Mouse (Mus musculus) heart, embryonic 14.5 days (tissue): ENCODE measurements around the gene BC052040. TPM values are rescaled to one million over a fixed set of nuclear protein-coding genes. Genes with fewer than 3 reads are reported as not detected.

Experiments
- ATAC-seq: fragments of 200-750 bp; cut with Nextera tagmentation; 2 replicates; pipeline ENCODE4 v1.8.0; 2017; ENCODE audit warnings: low read depth, moderate TSS enrichment; ENCODE audit not compliant: insufficient number of reproducible peaks, insufficient read depth, low FRiP score
- H3K27ac ChIP-seq, 2 experiments: fragments of 200-500 bp in 1 of 2; fragments of 300-500 bp in 1 of 2; sonication (generic) in 1 of 2; replicated peaks in 1 of 2; 2 replicates each; pipeline ENCODE4 v1.5.1; 2012 to 2014; ENCODE audit warnings: low read depth in 2 of 2, low read length in 2 of 2, control low read depth in 1 of 2, mild to moderate bottlenecking in 1 of 2, mixed read lengths in 1 of 2; ENCODE audit not compliant: control insufficient read depth in 1 of 2, insufficient read depth in 1 of 2
- H3K27me3 ChIP-seq: fragments of 300-500 bp; sonication (generic); 2 replicates; pipeline ENCODE4 v1.6.1; 2014; ENCODE audit warnings: mild to moderate bottlenecking, low read length, control low read depth; ENCODE audit not compliant: control insufficient read depth, insufficient read depth
- H3K36me3 ChIP-seq: fragments of 300-500 bp; sonication (generic); 2 replicates; pipeline ENCODE4 v1.6.1; 2014; ENCODE audit warnings: mild to moderate bottlenecking, control low read depth, low read length, mixed read lengths; ENCODE audit not compliant: control insufficient read depth, insufficient read depth
- H3K4me1 ChIP-seq, 2 experiments: fragments of 200-500 bp in 1 of 2; fragments of 300-500 bp in 1 of 2; sonication (generic) in 1 of 2; 2 replicates each; pipeline ENCODE4 v1.6.1; 2012 to 2014; ENCODE audit warnings: low read length in 2 of 2, control low read depth in 1 of 2, mixed read lengths in 1 of 2; ENCODE audit not compliant: control insufficient read depth in 2 of 2, insufficient read depth in 2 of 2
- H3K4me2 ChIP-seq: fragments of 300-500 bp; sonication (generic); 2 replicates; pipeline ENCODE4 v1.6.1; 2014; ENCODE audit warnings: mild to moderate bottlenecking, low read length
- H3K4me3 ChIP-seq, 2 experiments: fragments of 200-500 bp in 1 of 2; fragments of 300-500 bp in 1 of 2; sonication (generic) in 1 of 2; 2 replicates each; pipeline ENCODE4 v1.5.1; 2012 to 2014; ENCODE audit warnings: low read length in 2 of 2, mild to moderate bottlenecking in 2 of 2, control low read depth in 1 of 2, low read depth in 1 of 2, moderate library complexity in 1 of 2; ENCODE audit not compliant: control insufficient read depth in 1 of 2, insufficient read depth in 1 of 2
- H3K9ac ChIP-seq: fragments of 300-500 bp; sonication (generic); 2 replicates; pipeline ENCODE4 v1.6.1; 2014; ENCODE audit warnings: mild to moderate bottlenecking, low read length
- H3K9me3 ChIP-seq: fragments of 300-500 bp; sonication (generic); 2 replicates; pipeline ENCODE4 v1.6.1; 2016; ENCODE audit warnings: low read length, control low read depth; ENCODE audit not compliant: control insufficient read depth
- WGBS: fragments of 180-500 bp; shearing (Covaris S2); extraction: QIAGEN DNeasy Blood & Tissue Kit; methylation state at CpG from one replicate; pipeline ENCODE4 v1.1.7; 2014; 5-methylcytosine and 5-hydroxymethylcytosine counted together
- polyA plus RNA-seq: library from polyadenylated mRNA; unstranded; fragments of >200 nt; fragmentation: Nextera tagmentation; extraction: Ambion mirVana; gene quantifications from 2 replicates; pipeline ENCODE4 v1.2.1, GENCODE M21; 2014

Gene BC052040
- polyA plus RNA-seq, 1 experiment from 2014 or later: 9.6 TPM

DNA sequence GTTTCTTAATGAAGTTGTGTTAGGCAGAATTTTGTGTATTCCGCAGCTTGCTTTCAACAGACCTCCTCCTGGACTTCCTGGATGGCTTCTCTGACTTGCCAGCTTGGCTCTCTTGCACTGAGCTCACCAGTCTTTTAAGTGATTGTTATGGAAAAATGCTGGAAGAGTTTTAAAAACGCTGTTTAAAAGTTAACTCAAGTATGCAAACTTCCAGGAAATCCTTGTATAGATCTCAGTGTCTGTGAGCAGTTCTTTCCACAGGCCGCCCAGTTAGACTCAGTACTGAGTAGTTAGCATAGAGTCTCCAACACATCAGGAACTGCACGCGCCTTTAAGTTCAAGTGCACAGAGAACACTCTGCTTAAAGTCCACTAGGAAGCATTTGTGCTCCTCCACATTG, 97.3 kb downstream of the BC052040 start:
- H3K9ac ChIP-seq: no peak overlapping the region
- WGBS: 75% methylated on average over 5 of the region's 5 CpGs
- no peaks in the 10 kb centered on the region for H3K9me3 ChIP-seq
- no peaks in the 10 kb centered on the region for H3K4me1 ChIP-seq
- ATAC-seq: no peak
- no peak overlapping the region; a peak in 1 of 4 replicates for H3K27ac ChIP-seq
- H3K36me3 ChIP-seq: no peaks in the 10 kb centered on the region
- H3K27me3 ChIP-seq: no peaks in the 10 kb centered on the region
- no peak overlapping the region for H3K4me2 ChIP-seq
- no peak overlapping the region for H3K4me3 ChIP-seq

DNA sequence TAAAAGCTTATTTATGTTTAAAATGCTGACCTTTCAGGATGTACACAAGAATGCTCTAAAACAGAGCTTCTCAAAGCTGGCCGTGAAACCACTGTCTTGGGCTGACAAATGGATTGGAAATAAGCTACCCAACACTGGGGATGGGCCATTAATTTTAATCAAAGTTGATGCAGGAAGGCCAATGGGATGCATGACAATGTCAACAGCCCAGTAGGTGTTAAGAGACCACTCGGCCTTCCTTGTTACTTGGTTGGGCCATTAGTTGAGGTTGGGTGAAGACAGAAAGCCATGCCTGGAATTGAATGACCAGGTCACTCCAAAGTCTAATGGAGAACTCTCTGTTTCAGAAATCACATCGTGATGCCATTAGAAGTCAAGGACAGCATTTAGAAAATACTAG, 103.7 kb downstream of the BC052040 start:
- H3K9me3 ChIP-seq: no peaks in the 10 kb centered on the region
- no peak overlapping the region for H3K27ac ChIP-seq
- H3K27me3 ChIP-seq: no peaks in the 10 kb centered on the region
- H3K36me3 ChIP-seq: peaks cover 4% of the 10 kb centered on the region; the same call in 1 of the 2 replicates
- ATAC-seq: no peak
- no peak overlapping the region for H3K4me3 ChIP-seq
- no peaks in the 10 kb centered on the region for H3K4me1 ChIP-seq
- no peak overlapping the region for H3K4me2 ChIP-seq
- no peak overlapping the region for H3K9ac ChIP-seq
- WGBS: 72% methylated on average over 3 of the region's 3 CpGs

DNA sequence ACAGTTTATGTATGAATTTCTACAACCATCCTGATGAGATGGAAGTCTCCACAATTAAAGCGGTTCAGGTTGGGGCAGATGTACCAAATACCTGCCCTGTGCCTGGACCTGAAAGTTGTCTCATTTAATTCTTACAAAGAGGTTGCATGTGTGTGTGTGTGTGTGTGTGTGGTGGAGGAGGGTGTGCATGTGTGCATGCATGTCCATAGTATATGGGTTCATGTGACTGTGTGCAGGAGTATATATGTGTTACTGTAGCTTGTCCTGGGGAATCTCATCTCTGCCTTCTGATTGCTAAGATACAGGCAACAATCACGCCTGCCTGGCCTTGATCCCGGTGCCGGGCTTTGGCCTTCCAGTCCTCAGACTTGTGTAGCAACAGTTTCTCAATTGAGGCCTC, 106.1 kb downstream of the BC052040 start:
- Histone ChIP-seq H3K4me3 (no peak overlapping the region), H3K9me3 (no peaks in the 10 kb centered on the region), H3K27me3 (no peaks in the 10 kb centered on the region), H3K4me1 (no peaks in the 10 kb centered on the region), H3K9ac (no peak overlapping the region), H3K4me2 (no peak overlapping the region), H3K36me3 (peaks cover 4% of the 10 kb centered on the region; the same call in 1 of the 2 replicates), H3K27ac (no peak overlapping the region)
- no peak for ATAC-seq
- 93% methylated on average over 4 of the region's 4 CpGs for WGBS

DNA sequence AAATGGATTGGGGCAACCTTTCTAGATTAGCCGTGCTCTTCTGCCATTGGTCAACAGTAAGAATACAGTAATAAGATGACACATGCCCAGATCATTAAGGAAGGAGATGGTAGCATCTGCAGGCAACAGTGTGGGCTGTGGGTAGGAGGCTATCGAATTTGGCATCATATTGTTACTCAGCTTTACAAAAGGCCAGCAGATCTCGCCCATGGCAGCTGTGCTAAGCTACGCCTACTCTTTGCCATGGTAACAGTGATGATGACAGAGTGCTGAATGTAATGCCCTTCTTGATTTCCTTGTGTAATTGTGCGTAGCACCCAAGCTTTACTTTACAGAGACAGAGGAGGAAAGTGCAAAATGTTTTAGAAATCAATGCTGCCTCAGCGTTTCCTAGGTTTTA, 106.8 kb downstream of the BC052040 start:
- Histone ChIP-seq H3K9me3 (no peaks in the 10 kb centered on the region), H3K4me2 (no peak overlapping the region), H3K36me3 (peaks cover 4% of the 10 kb centered on the region; the same call in 1 of the 2 replicates), H3K9ac (no peak overlapping the region), H3K4me1 (no peaks in the 10 kb centered on the region), H3K4me3 (no peak overlapping the region), H3K27ac (no peak overlapping the region), H3K27me3 (no peaks in the 10 kb centered on the region)
- WGBS: 89% methylated on average over 6 of the region's 6 CpGs
- ATAC-seq: no peak

DNA sequence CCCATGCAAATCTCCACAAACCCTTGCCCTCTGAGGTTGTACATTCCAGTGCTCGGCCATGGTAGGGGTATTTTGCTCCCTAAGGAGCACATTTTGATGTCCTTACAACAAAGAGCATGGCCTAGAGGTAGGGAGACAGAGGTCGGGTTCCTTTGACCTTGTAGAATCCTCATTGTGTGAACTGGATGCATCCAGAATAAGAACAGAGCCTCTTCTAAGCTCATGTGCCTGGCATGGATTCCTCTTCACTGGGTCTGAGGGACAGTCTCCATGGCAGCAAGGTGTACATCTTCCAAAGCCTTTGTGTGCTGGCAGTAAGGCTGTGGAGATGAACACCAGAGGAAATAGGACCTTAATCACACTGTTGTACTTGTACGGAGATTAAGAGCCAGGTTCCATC, 112.3 kb downstream of the BC052040 start:
- Histone ChIP-seq H3K36me3 (no peaks in the 10 kb centered on the region), H3K4me3 (no peak overlapping the region), H3K9me3 (no peaks in the 10 kb centered on the region), H3K9ac (no peak overlapping the region), H3K4me1 (no peaks in the 10 kb centered on the region), H3K4me2 (no peak overlapping the region), H3K27me3 (no peaks in the 10 kb centered on the region), H3K27ac (no peak overlapping the region)
- WGBS: 80% methylated on average over 3 of the region's 3 CpGs
- ATAC-seq: no peak

DNA sequence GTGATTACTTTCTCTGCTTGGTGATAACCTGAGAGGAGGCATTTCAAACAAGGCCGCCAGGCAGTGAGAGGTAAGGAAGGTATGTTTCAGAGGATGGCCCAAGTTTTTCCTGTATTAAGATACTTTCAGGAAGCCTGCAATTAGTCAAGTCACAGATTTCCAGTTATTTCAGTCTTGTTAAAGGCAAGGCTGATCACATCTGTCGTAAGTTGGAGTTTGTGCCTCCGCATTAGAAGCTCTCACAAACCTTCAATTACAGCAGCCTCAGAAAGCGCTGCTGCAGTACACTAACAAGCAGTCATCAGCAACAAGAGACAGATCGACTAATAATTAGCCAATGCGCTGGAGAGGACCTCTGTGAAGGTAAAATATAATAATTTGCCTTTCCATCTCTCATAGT, 112.9 kb downstream of the BC052040 start:
- H3K4me3 ChIP-seq: no peak overlapping the region
- 89% methylated on average over 6 of the region's 6 CpGs for WGBS
- H3K27ac ChIP-seq: no peak overlapping the region
- H3K9me3 ChIP-seq: no peaks in the 10 kb centered on the region
- no peaks in the 10 kb centered on the region for H3K36me3 ChIP-seq
- no peak overlapping the region for H3K4me2 ChIP-seq
- ATAC-seq: no peak
- no peaks in the 10 kb centered on the region for H3K4me1 ChIP-seq
- H3K27me3 ChIP-seq: no peaks in the 10 kb centered on the region
- H3K9ac ChIP-seq: no peak overlapping the region

DNA sequence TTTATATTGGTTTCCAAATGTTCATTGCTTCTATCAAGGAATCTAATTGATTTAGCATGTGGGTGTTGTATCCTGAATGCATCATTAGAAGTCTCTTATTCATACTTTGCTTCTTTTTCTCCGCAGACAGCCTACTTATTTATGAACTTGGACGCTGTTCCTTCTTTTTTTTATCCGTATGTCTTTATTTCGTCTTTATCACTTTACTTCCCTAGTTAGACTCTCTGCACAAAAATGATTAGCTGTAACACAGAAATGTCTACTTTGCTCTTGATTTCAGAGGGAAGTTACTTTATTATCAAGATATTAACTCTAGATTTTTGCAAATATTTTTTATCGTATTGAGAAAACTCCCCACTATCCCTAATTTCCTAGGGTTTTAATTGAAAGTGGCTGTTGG, 117.5 kb downstream of the BC052040 start:
- 86% methylated on average over 5 of the region's 5 CpGs for WGBS
- no peak overlapping the region for H3K4me2 ChIP-seq
- H3K27me3 ChIP-seq: no peaks in the 10 kb centered on the region
- no peaks in the 10 kb centered on the region for H3K4me1 ChIP-seq
- no peak for ATAC-seq
- H3K9ac ChIP-seq: no peak overlapping the region
- H3K36me3 ChIP-seq: 0 out of 2 replicates have a peak, but pooled peaks cover 3% of the 10 kb centered on the region
- no peaks in the 10 kb centered on the region for H3K9me3 ChIP-seq
- no peak overlapping the region for H3K4me3 ChIP-seq
- H3K27ac ChIP-seq: no peak overlapping the region

DNA sequence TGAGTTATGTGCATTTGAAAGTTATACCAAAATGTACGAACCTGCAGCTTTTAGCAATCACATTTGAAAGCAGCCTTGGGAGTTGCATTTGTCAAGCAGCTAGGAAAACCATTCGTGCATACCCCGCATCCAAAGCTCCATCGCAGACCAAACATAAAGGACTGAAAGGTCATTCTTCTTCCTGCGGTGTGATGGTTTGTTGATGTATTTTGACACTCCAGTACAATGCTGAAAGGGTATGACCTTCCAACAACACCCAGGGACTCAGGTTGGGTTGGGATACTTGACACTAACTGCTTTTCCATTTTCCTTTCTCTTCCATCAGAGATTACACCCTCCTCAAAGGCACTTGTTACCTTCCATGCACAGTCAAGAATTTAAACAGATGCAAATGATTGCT, 121.1 kb downstream of the BC052040 start:
- Histone ChIP-seq H3K27me3 (no peaks in the 10 kb centered on the region), H3K27ac (no peak overlapping the region), H3K4me3 (no peak overlapping the region), H3K9ac (no peak overlapping the region), H3K4me1 (no peaks in the 10 kb centered on the region), H3K4me2 (no peak overlapping the region), H3K9me3 (no peaks in the 10 kb centered on the region), H3K36me3 (0 out of 2 replicates have a peak, but pooled peaks cover 7% of the 10 kb centered on the region)
- no peak for ATAC-seq
- WGBS: 86% methylated on average over 5 of the region's 5 CpGs
